Mouse (Mus musculus) hindbrain, embryonic 13.5 days (tissue): ENCODE measurements around the gene Cntnap2. TPM values are rescaled to one million over a fixed set of nuclear protein-coding genes. Genes with fewer than 3 reads are reported as not detected.

Experiments used
- ATAC-seq: fragments of 200-750 bp; cut with Nextera tagmentation; 2 replicates; pipeline ENCODE4 v1.8.0; 2017; ENCODE audit warnings: moderate TSS enrichment; ENCODE audit not compliant: low FRiP score
- H3K27ac ChIP-seq: fragments of 300-500 bp; sonication (generic); 2 replicates; pipeline ENCODE4 v1.5.1; 2015; ENCODE audit warnings: inconsistent platforms, mild to moderate bottlenecking, moderate library complexity
- H3K27me3 ChIP-seq: fragments of 300-500 bp; sonication (generic); 2 replicates; pipeline ENCODE4 v1.6.1; 2015; ENCODE audit warnings: mild to moderate bottlenecking, inconsistent platforms
- H3K36me3 ChIP-seq: fragments of 300-500 bp; sonication (generic); 2 replicates; pipeline ENCODE4 v1.6.1; 2015; ENCODE audit warnings: mild to moderate bottlenecking, inconsistent platforms
- H3K4me1 ChIP-seq: fragments of 300-500 bp; sonication (generic); replicated peaks from 2 replicates; pipeline ENCODE4 v1.6.1; 2015; ENCODE audit warnings: inconsistent platforms
- H3K4me2 ChIP-seq: fragments of 300-500 bp; sonication (generic); 2 replicates; pipeline ENCODE4 v1.6.1; 2015; ENCODE audit warnings: inconsistent platforms, mild to moderate bottlenecking, moderate library complexity
- H3K4me3 ChIP-seq: fragments of 300-500 bp; sonication (generic); 2 replicates; pipeline ENCODE4 v1.5.1; 2015; ENCODE audit warnings: mild to moderate bottlenecking, inconsistent platforms
- H3K9ac ChIP-seq: fragments of 300-500 bp; sonication (generic); 2 replicates; pipeline ENCODE4 v1.6.1; 2015; ENCODE audit warnings: mild to moderate bottlenecking, inconsistent platforms
- H3K9me3 ChIP-seq: fragments of 300-500 bp; sonication (generic); 2 replicates; pipeline ENCODE4 v1.6.1; 2016; ENCODE audit warnings: inconsistent platforms
- WGBS: fragments of 180-500 bp; shearing (Covaris S2); methylation state at CpG from one replicate; pipeline ENCODE4 v1.1.7; 2015; 5-methylcytosine and 5-hydroxymethylcytosine counted together
- polyA plus RNA-seq: library from polyadenylated mRNA; unstranded; fragments of >200 nt; fragmentation: Nextera tagmentation; extraction: Ambion mirVana; gene quantifications from 2 replicates; pipeline ENCODE4 v1.2.1, GENCODE M21; 2015

Gene Cntnap2
- polyA plus RNA-seq, 1 experiment from 2014 or later, result 53.0 TPM

DNA sequence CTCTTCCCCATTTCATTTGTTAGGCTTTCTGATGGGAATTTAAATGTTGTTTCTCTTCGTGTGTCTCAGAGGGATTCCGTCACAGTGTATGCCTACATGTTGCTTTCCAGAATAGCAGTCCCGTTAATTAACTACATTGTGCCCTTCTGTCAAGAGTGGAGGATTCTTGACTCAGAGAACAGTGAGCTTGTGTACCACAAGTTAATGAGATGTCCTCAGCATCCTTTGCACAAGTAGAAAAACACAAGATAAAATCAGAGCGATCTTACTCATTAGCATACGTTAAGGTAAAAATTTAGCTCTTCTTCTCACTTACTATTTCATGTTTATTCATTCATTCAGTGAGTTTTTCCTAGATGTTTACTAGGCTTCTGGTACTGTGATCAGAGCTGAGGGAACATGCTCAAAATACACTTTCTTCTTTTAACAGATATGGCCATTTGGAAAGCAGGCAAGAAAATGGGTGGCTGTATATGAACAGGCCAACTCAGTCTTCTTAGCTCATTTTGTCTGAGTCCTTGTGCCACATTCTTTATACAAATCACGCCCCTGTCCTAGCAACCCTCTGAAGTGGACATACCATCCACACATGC lies 1936.9 kb downstream of the Cntnap2 start:
- Histone ChIP-seq H3K4me3 (no peak overlapping the region), H3K27me3 (no peaks in the 10 kb centered on the region), H3K27ac (no peak overlapping the region), H3K4me2 (no peak overlapping the region), H3K36me3 (no peaks in the 10 kb centered on the region), H3K4me1 (no peaks in the 10 kb centered on the region), H3K9me3 (no peaks in the 10 kb centered on the region), H3K9ac (no peak overlapping the region)
- WGBS, result 88% methylated on average over 6 of the region's 6 CpGs
- no peak for ATAC-seq

DNA sequence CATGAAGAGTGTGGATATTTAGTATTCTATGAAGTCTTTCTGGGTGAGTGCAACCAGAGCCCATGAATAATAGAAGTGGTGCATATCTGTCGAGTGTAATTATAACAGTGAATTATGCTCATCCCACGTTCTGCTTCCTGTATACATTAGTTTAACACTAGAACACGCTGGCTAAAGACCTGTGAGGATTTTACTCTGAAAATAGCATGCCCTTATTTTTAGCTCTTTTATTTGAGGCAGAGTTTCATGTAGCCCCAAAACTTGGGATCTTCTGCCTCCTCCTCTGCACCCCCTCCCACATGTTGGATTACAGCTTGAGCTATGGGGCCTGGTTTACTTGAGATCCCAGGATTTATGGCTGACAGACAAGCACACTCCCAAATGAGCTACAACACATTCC lies 1945.3 kb downstream of the Cntnap2 start:
- H3K9ac ChIP-seq, result no peak overlapping the region
- ATAC-seq, result no peak
- no peak overlapping the region for H3K4me3 ChIP-seq
- H3K4me2 ChIP-seq, result no peak overlapping the region
- H3K9me3 ChIP-seq, result no peaks in the 10 kb centered on the region
- no peak overlapping the region for H3K27ac ChIP-seq
- 61% methylated on average over 3 of the region's 3 CpGs for WGBS
- H3K4me1 ChIP-seq, result no peaks in the 10 kb centered on the region
- H3K27me3 ChIP-seq, result no peaks in the 10 kb centered on the region
- H3K36me3 ChIP-seq, result no peaks in the 10 kb centered on the region

DNA sequence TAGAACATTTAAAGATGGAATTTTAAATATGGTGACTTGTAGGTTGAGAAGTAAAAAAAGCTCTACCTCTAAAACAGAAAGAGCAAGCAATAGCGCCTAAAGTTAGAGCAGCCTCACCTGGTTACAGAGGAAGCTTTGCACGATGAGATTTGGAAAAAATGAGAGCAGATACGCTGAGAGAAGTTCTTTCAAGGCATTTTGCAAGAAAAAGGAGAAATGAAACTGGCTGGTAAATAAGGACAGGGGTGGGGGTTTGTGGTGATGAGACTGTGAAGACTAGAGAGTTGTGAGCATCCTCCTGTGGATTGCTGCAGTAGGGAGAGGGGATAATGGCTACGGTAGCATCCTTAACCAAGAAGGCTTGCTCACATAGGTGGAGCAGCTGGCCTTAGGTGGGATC lies 1953.8 kb downstream of the Cntnap2 start:
- no peaks in the 10 kb centered on the region for H3K36me3 ChIP-seq
- H3K9ac ChIP-seq, result no peak overlapping the region
- H3K4me1 ChIP-seq, result peaks cover 11% of the 10 kb centered on the region
- H3K27ac ChIP-seq, result no peak overlapping the region
- H3K9me3 ChIP-seq, result no peaks in the 10 kb centered on the region
- no peak overlapping the region for H3K4me2 ChIP-seq
- H3K27me3 ChIP-seq, result no peaks in the 10 kb centered on the region
- H3K4me3 ChIP-seq, result no peak overlapping the region
- no peak for ATAC-seq
- WGBS, result 97% methylated on average over 4 of the region's 4 CpGs

DNA sequence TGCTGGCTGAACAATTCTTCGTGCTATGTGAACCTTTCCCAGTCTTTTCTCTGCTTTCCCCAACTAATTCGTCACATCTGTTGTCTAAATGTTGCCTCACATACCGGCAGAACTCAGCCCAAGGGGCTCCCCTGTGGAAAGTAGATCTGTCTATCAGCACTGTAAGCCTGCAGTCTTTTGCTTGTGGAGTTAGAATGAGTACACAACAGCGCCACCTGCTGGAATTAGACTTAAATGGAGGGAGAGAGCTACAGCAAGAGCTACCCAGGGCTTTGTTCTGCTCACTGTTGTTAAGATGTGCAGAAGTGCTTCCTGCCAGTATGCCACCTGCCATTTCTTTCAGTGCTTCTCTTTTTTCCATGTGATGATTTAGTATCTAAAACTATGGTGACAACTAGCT lies 1954.4 kb downstream of the Cntnap2 start:
- Histone ChIP-seq H3K27ac (no peak overlapping the region), H3K9me3 (no peaks in the 10 kb centered on the region), H3K36me3 (no peaks in the 10 kb centered on the region), H3K27me3 (no peaks in the 10 kb centered on the region), H3K9ac (no peak overlapping the region), H3K4me3 (no peak overlapping the region), H3K4me1 (peaks cover 11% of the 10 kb centered on the region), H3K4me2 (no peak overlapping the region)
- 8% methylated on average over 4 of the region's 4 CpGs for WGBS
- peak; percentile 85 for ATAC-seq

DNA sequence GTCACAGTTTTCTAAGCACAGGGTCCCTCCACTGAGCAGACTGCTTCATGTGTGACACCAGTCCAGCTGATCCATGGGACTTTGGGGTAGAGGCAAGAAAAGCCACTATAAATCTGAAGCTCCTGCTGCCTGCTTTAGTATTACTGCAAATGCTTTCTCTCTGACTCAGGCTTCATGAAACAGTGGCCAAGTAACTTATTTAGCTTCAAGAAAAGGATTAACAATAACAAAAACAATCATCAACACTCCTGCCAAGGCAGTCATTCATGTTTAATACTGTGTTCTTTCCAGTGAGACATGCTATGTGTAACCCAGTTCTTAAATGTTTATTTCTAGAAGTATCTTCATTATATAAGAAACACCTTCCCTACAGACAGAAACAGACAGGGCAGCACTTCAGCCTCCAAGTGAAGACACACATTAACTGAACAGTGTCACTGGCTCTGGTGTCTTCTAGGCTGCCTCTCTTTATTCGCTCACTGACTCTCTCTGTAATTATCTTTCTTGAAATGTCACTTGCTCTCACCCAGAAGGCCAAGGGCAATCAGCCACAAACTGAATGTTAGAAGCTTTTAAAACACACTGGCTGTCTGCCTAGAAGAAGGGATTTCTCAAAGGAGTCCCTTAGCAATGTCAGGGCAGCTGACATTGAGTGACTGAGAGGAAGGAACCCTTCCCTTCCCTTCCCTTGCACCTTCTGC lies 1955.9 kb downstream of the Cntnap2 start:
- Histone ChIP-seq H3K4me3 (no peak overlapping the region), H3K9me3 (no peaks in the 10 kb centered on the region), H3K4me1 (peaks cover 11% of the 10 kb centered on the region), H3K27ac (peak overlapping the region; percentile 42; the same call in 1 of the 2 replicates), H3K4me2 (no peak overlapping the region), H3K27me3 (no peaks in the 10 kb centered on the region), H3K9ac (no peak overlapping the region), H3K36me3 (no peaks in the 10 kb centered on the region)
- ATAC-seq, result no peak
- 71% methylated on average over 1 of the region's 1 CpGs for WGBS

DNA sequence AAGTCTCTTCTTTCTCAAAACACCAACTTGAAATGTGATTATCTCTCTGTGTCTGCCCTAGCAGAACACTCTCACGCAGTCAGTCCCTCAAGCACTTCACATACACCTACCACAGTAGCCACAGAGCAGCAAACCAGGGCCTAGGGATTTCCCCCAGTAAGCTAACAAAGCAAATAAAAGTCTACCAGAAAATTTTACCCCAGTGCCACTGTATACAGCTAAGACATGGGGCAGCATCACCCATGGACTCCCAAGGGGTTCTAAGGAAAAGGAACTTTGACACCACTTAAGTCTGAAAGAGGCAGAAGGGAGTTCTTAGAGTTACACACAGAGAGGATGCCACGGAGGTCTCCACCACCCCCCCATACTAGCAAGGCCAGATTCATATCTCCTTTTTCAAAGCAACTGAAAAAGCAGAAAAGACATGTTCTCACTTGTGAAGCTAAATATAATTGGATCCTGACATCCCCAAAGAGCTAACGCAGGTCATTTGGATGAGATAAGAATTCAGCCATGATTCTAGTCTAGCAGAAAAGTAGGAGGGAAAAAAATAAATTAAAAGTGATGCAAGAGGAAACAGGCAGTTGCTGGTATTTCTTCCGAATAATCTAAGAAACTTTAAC lies 1967.0 kb downstream of the Cntnap2 start:
- H3K4me2 ChIP-seq, result no peak overlapping the region
- 89% methylated on average over 4 of the region's 4 CpGs for WGBS
- no peaks in the 10 kb centered on the region for H3K9me3 ChIP-seq
- H3K4me1 ChIP-seq, result no peaks in the 10 kb centered on the region
- ATAC-seq, result no peak
- H3K27ac ChIP-seq, result no peak overlapping the region
- H3K9ac ChIP-seq, result no peak overlapping the region
- H3K36me3 ChIP-seq, result no peaks in the 10 kb centered on the region
- H3K27me3 ChIP-seq, result no peaks in the 10 kb centered on the region
- H3K4me3 ChIP-seq, result no peak overlapping the region

DNA sequence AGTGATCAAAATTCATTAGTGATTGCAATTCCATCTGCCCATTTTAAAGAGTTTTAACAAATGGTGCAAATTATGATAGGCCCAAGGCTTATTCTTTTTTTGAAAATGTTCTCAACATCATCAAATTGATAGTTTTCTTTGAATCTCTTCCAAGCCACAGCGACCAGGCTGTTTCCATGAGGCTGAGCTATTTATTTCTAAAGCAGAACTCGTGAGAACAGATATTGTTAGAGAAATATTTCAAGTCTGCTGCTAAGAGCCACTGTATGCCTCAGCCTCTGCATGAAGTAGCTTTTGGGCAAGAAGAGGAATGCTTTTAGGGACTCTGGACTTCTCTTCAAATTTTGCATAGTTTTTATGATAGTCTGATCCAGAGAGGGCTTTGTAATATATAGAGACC lies 1972.2 kb downstream of the Cntnap2 start:
- WGBS, result 77% methylated on average over 2 of the region's 2 CpGs
- Histone ChIP-seq H3K4me3 (no peak overlapping the region), H3K27me3 (no peaks in the 10 kb centered on the region), H3K9me3 (no peaks in the 10 kb centered on the region), H3K36me3 (no peaks in the 10 kb centered on the region), H3K27ac (no peak overlapping the region), H3K9ac (no peak overlapping the region), H3K4me2 (no peak overlapping the region), H3K4me1 (no peaks in the 10 kb centered on the region)
- no peak for ATAC-seq

DNA sequence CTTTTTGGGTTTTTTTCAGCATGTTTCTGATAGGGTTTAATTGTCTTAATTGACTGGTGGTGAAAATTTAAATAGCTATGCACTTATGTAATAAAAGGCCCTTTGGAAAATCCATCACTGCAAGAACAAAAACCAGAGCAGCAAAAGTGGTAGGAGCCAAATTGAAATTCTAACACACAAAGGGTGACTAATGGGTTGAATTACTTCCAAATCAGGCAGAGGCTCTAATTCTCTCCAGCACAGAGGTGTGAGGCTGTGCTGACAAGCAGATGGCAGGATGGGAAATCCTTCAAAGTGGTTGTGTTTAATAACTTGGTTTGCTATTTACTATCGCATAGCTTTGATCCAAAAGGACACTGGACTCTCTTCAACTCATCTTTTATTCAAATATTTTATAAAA lies 1983.4 kb downstream of the Cntnap2 start:
- 82% methylated on average over 1 of the region's 1 CpGs for WGBS
- Histone ChIP-seq H3K9me3 (no peaks in the 10 kb centered on the region), H3K27ac (no peak overlapping the region), H3K27me3 (peaks cover 15% of the 10 kb centered on the region; the same call in 1 of the 2 replicates), H3K4me2 (no peak overlapping the region), H3K4me1 (0 out of 2 replicates have a peak, but pooled peaks cover 6% of the 10 kb centered on the region), H3K36me3 (no peaks in the 10 kb centered on the region), H3K9ac (no peak overlapping the region), H3K4me3 (no peak overlapping the region)
- ATAC-seq, result no peak

DNA sequence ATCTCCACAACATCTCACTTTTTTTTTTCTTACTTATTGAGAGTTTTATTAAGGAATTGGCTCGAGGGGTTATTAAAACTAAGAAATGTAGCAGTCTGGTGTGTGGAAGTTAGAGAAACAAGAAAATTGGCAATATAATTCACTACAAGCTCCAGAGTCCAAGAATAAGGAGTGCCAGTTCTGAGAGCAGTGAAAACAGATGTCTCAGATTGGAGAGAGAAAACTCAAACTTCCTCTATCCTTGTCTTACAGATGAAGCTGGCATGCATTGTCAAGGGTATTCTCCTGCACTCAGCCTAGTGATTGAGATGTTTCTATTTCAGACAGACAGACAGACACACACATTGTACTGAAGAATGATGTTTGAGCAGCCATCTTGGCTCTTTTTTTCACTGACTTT lies 1984.4 kb downstream of the Cntnap2 start:
- 0 out of 2 replicates have a peak, but pooled peaks cover 6% of the 10 kb centered on the region for H3K4me1 ChIP-seq
- no peaks in the 10 kb centered on the region for H3K9me3 ChIP-seq
- 83% methylated on average over 1 of the region's 1 CpGs for WGBS
- H3K27ac ChIP-seq, result no peak overlapping the region
- no peak overlapping the region for H3K9ac ChIP-seq
- H3K36me3 ChIP-seq, result no peaks in the 10 kb centered on the region
- H3K4me3 ChIP-seq, result no peak overlapping the region
- H3K27me3 ChIP-seq, result peaks cover 15% of the 10 kb centered on the region; the same call in 1 of the 2 replicates
- H3K4me2 ChIP-seq, result no peak overlapping the region
- no peak for ATAC-seq

DNA sequence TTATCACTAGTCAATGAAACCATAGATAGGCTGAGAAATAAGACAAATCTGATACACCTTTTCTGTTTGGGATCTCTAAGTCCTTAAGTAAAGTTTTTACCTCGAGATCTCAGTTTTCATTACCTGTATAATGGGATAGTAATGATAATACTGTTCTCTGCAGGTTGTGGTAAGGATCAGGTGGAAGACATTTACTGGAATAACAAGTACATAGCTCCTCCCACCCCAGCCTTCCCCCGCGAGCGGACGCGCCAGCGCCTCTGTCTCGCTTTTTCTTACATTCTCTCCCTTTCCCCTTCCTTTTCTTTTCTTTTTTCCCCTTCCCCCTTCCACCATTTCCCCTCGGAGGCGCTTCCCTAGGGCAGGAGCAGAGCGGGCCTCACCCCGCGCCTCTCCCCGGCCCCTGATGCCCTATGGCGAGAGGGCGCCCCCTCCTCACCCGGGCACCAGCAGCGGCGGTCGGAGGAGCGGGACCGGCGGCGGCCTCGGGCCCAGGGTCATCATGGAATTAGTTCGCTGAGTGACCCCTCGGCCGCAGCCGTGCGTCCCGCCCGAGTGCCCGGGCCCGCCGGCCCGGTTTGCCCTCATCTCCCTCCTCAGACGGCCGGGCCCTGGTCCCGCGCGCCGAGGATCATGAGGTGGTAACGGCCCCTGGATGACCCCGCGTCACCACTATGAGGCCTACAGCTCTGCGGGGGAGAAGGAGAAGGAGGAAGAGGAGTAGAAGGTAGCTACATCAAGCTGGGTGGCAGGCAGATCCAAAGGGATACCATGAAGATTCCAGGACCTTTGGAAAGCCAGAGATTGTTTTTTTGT lies 1985.4 kb downstream of the Cntnap2 start:
- 0 out of 2 replicates have a peak, but pooled peaks have one; percentile 46 for ATAC-seq
- peak overlapping the region; percentile 63; the same call in 1 of the 2 replicates for H3K9ac ChIP-seq
- WGBS, result 3% methylated on average over 46 of the region's 46 CpGs

DNA sequence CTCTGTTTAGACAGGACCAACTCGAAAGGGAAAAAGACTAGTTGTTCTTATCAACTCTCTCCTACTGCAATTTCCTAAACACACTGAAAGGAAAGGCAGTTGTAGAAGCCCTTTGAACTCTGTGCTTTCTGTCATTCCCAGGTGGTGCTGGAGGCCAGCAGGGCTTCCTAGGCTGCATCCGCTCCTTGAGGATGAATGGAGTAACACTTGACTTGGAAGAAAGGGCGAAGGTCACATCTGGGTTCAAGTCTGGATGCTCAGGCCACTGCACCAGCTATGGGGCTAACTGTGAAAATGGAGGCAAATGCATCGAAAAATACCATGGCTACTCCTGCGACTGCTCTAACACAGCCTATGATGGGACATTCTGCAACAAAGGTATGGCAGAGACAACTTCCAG lies 1989.9 kb downstream of the Cntnap2 start:
- no peaks in the 10 kb centered on the region for H3K9me3 ChIP-seq
- no peak overlapping the region for H3K4me2 ChIP-seq
- peaks cover 15% of the 10 kb centered on the region for H3K4me1 ChIP-seq
- H3K27ac ChIP-seq, result no peak overlapping the region
- no peak overlapping the region for H3K4me3 ChIP-seq
- no peaks in the 10 kb centered on the region for H3K36me3 ChIP-seq
- H3K9ac ChIP-seq, result no peak overlapping the region
- no peak for ATAC-seq
- 83% methylated on average over 5 of the region's 5 CpGs for WGBS
- peaks cover 10% of the 10 kb centered on the region; the same call in 1 of the 2 replicates for H3K27me3 ChIP-seq

More for the DNA sequence above, 1985.4 kb downstream of the Cntnap2 start:
- Histone ChIP-seq H3K4me2 (peak overlapping the region; percentile 58), H3K9me3 (no peaks in the 10 kb centered on the region), H3K27me3 (peaks cover 15% of the 10 kb centered on the region; the same call in 1 of the 2 replicates), H3K27ac (no peak overlapping the region), H3K4me3 (peak overlapping the region; percentile 42), H3K4me1 (0 out of 2 replicates have a peak, but pooled peaks cover 6% of the 10 kb centered on the region), H3K36me3 (no peaks in the 10 kb centered on the region)
